Mouse (Mus musculus): ENCODE results near the gene Gm11639.
A peak's percentile ranks its signal among the peaks of the same experiment; 100 is the strongest.
"Not testable (repeated sequence)": the region's sequence is repeated elsewhere in the genome, so short reads cannot be mapped to it uniquely, and the experiment has no call there.

Gene Gm11639

DNA sequence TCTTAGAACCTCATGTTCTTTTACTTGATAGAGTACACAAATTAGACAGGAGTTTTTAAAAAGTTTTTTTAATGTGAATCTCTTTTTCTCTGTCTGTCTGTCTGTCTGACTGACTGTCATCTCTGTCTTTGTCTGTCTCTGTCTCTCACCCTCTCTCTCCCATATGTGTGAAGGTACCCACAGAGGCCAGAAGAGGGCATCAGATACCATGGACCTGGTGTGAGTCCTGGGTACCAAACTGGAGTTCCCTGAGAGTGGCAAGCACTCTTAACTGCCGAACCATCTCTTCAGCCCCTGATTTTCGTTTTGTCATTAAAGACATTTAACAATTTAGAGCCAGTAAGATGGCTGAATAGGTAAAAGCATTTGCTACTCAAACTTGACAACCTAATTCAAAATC, 21.6 kb downstream of the Gm11639 start:
- DNase-seq = no peak

DNA sequence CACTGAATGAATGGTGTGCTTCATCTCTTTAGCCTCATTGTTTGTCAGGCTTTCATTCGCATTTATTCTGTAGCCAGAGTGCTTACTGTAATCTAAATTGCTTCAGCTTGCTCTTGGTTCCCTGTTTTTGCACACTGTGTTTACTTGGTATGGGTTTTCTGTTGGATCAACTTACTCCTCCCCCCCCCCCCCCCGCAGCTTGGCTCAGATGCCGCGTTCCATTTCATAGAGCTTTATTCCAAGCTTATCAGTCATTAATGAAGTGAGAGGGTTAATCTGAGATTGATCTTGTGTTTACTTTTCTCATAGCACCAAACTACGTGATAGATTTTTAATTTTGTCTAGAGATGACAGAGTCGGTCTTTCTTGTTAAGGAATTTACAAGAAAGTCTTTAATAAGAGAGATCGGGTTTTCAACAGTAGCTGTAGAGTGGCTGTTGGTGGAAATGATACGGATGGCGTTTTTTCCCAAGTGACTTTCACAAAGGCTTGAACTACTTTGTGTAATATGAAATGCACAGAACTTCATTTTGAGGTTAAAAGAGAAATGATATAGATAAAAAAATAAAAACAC, 59.6 kb downstream of the Gm11639 start:
- DNase-seq = no peak

DNA sequence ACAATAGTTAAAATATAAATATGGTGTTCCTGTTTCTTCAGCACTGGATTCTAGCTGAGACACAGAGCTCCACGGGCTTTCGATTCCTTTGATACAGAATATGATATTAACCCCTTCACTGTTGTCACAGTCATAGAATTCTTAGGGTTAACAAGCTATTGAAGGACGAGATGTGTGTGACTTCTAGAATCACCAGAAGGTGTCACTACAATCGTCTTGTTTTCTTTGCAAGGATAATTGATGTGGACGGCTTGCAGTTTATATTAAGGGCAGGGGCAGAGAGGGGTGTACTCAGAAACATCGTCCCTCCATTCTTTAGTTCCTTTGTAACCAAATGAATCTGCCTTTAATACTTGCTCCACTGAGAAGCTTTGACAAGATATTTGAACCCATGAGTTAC, 80.3 kb downstream of the Gm11639 start:
- no peak for DNase-seq

DNA sequence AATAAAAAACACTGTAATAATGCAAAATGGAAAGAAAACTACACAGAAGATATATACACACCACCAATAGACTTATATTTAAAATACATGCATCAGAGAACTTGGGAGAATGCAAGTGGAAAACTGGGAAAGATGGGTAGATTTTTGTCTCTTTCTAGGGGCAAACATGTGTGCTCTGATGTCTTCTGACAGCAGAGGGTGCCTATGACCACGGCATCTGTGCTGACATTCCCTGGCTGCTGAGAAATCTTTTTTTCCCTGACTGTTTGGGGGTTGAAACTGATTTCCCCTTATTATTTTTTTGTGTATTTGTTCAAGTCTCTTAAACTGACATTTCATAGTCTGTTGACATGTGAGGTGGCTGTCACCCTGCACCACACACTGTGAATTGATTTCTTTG, 81.6 kb downstream of the Gm11639 start:
- DNase-seq = no peak

DNA sequence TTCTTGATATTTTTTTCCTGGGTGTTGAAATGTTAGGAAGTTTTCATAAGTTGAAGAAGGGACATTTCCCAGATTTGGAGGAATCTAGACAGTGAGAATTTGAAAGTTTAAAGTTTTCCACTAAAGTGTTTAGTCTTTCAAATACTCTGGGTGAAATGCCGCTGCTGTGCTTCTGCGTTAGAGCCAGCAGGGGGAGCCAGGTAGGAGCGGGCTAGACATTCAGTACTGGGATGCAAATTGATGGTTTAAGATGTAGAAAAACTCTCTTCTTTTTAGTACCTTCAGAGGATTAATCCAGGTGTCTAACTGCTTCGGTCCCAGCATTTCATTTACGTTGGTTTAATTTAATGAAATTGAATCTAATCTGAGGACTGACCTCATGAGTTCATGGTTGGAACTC, 82.6 kb downstream of the Gm11639 start:
- DNase-seq = peak; percentile 3

DNA sequence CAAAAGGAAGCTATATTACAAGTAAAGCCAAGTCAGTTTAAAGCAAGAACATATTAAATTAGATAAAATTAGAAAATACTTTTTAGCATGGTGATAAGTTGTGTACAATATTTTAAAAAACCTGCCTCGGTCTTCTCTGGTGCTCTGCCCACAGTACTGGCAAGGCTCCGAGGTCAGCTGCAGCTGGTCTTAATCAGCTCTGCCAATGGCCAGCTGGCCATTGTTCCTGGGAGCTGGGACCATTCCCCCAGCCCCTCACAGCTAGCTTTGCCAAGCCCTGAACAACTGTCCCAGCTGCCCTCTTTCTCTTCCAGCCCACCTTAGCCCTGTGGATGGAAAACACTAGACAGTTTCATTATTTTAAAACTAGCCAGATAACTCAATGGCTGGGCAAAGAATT, 93.3 kb downstream of the Gm11639 start:
- DNase-seq = no peak

DNA sequence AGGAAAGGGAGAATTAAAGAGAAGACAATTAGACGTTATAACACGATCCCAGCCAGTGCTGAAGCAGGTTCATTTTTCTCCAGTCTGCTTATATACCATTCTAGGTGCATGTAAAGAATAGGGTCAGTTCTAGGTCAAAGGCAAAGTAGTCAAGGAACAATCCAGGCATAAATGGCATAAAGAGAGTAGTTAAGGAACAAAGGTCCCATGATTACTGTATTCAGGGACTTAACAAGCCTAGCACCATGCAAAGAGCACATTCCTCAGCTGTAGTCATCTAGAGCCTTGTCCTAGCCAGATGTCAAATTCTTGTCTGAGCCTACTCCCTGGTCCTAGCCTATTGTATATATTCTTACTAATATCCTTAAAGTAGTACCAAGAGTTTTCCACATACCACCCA, 259.2 kb downstream of the Gm11639 start:
- no peak for DNase-seq

DNA sequence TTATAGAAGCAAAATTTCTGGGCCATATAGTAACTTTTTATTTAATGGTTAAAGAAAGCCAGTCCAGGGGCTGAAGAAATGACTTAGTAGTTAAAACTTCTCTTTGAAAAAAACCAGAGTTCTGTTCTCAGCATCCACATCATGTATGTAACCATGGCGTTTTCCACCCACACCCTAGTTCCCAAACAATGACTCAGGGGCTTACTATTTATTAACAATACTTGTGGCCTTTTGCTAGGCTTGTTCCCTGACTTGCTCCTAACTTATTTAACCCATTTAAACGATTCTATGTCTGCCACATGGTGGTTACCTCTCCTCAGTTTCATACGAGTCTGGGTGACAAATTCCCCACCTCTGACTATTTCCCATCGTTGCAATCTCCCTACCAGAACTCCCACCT, 266.8 kb downstream of the Gm11639 start:
- DNase-seq = no peak

DNA sequence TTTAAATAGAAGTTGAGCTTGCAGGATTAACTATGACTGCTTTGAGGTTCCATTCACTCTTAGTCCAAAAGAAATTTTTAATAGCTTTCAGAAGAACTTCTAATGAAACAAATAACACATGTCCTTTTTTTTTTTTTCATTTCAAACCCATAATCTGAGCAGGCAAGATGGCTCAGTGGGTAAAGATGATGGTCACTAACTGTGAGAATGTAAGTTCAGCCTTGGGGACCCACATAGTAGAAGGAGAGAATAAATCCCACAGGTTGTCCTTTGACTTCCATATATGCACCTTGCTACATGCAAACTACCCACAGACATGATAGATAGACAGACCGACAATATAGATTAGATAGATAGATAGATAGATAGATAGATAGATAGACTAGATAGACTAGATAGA, 282.4 kb downstream of the Gm11639 start:
- no peak for DNase-seq

DNA sequence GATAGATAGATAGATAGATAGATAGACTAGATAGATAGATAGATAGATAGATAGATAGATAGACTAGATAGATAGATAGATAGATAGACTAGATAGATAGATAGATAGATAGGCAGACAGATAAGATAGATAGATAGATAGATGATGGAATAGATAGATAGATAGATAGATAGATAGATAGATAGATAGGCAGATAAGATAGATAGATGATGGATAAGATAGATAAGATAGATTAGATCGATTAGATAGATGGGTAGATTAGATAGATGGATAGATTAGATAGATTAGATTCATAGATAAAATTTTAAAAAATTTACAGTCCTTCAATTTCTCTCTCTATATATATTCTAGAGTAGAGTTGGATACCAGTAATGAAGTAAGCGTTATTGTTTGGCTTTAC, 282.9 kb downstream of the Gm11639 start:
- DNase-seq = no peak

DNA sequence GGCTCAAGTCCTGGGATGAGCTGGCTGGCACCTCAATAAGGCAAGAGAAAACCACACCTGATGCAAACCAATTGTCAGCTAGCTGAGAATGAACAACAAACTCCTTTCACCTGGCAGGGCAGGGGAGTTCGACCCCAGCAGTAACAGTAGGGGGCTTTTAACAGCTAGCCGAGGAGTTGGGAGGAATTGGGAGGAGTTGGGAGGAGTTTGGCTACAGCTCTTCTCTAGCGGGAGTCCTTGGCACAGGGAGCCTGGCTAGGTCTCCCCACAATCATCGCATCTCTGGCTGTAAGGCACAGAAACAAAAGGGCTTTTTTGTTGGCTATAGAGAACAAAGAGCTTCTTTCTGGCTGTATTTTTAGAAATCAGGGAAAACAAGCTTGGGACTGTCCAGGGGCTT, 285.8 kb downstream of the Gm11639 start:
- no peak for DNase-seq

DNA sequence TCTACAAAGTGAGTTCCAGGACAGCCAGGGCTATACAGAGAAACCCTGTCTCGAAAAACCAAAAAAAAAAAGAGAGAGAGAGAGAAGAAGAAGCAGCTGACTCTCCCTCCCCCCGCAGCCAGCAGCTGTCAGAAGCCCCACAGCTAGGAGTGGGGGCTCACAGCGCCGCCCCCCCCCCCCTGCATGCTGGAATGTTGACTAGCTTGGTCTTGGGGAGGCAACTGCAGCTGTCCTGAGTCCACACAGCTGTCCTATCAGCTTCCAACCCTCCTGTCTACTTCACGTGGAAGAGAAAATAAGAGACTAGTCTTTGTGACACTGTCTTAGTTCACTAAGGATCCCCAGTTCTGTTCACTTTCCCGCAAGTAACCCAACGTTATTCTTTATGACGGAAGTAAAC, 287.0 kb downstream of the Gm11639 start:
- DNase-seq = no peak

DNA sequence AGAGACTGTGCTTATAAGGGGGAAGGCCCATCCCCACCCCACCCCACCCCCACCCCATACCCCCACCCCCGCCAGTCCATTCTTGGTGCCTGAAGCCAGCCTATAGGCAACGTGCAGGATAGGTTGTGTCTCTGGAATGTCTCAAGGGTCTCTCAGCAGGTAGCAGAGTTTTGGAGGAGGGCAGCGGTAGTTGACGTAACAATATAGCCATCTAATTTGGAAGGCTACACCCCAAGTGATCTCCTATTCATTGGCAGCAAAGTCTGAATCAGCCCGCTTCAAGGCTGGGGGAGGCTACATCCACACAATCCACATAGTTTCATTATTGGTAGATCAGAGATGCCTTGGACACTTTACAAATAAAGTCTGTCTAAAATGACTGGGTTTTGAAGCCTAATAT, 292.5 kb downstream of the Gm11639 start:
- no peak for DNase-seq

DNA sequence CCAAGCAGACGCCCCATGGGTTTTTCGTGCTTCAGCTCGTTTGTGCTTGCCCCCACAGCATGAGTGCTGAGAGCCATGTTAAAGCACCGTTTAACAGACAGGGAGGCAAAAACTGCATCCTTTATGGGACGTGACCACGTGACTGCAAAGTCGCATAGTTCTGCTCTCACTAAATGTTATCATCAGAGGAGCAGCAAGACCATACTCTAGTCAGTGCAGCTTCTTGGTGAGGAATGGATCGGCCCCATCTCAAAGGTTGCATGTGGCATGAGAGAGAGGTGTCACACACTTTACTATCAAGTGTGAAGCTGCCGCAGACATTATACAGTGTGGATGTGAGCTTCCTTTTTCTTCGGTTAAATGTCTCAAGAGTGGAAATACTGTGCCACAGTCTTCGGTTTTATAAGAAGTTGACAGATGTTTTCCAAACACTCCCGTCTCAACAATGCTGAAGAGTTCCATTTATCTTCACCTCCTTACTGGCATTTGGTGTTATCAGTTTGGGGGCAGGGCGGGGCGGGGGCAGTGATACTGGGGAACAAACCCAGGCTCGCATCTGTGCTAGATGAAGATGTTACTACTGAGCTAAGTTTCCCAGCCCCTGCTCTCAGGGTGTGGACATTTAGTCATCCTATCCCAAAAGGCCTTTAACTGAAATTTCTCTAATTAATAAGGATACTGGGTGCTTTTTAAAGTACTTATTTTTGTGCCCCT, 296.0 kb downstream of the Gm11639 start:
- no peak for DNase-seq

DNA sequence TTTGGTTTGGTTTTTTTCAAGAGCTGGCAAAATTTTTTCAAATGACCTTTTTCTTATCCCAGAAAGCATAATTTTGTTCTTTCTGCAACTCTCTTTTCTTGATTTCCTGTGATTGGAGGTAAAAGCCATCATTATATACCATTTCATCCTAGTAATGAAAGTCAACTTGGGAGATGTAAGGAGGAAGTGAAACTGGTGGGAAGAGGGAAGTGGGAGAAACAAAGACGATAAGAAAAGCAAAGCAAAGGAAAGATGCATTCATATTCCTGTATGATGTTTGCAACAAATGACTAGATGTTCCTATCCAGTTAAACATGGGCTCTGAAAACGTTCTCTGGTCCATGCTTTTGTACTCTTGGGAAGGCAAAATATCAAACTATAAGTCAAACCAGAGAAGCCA, 323.7 kb downstream of the Gm11639 start:
- DNase-seq = no peak

DNA sequence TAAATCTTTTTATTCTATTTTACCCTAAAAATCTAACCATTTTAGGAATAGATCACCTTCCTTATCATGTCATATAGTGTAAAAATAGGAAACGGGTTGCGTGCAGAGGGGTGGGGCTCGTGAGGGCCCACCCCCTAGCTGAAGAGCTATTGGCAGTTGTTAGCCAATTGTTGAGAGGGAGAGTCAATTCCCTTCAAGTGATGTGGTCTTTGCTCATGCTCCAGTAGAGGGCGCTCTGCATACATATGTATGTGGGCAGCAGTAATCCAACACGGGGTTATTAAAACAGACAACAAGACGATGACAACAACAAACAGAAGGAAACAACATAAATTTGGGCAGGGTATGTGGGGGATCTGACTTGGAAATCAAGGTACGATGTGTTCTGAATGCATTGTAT, 335.6 kb downstream of the Gm11639 start:
- DNase-seq = peak; percentile 10

DNA sequence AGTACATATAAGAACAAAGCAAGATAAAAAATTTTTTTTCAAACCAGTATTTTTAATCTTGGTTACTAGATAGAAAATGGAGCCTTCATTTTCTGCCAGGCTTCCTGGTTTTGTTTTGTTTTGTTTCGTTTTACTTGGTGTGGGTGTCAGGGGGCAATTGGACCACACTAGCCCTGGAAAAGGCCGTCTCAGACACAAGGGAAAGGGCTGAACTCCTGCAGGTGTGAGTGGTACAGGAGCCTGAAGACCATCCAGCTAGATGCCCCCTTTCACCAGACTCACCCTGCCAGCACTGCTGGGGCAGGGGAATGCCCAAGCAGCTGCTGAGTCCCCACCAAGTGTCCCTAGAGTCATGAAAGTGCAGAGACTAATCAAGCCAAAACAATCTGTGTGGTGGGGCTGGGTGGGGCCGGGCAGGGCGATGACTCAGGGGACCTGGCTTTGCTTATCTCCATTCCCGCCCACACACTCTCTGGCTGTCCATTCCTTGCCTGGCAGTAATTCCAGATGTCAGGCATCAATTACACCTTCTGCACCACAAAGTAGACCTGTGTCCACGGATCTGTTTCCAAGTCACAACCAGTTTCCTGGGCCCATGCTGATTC, 343.3 kb downstream of the Gm11639 start:
- DNase-seq = no peak

DNA sequence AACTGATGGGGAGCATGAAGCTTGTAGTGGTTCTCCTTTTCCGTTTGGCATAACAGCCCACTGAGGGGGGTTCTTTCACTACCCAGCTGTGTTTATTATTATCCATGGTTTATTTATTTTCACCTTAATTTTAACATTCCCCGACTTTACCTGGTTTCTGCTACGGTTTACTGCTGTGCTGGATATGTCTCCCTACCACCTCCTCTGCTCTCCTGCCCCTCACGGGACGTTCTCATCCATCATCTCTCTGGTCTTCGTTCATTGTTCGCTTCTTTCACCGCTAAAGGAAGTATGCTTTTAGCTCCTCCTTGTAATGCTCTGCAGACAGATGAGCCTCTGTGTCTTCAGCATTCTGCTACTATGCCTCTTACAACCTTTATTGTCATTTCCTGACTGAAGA, 344.0 kb downstream of the Gm11639 start:
- no peak for DNase-seq

DNA sequence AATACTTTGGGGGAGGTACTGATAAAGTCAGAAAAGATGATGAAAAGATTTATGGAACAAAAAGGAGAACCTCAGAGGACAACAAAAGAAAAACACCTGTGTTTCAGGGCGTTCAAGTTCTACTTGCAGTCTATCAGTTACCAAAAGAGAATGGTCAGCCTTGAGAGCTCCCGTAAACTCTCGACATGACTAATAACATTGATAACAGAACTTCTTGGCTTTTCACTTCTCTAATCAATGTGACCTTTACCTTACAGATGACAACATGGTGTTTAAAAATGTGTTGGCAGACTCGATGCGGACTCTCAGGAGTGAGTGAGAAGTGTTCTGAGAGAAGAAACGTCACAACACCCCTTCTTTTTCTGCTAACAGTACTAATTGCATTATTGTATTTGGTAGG, 344.7 kb downstream of the Gm11639 start:
- no peak for DNase-seq

DNA sequence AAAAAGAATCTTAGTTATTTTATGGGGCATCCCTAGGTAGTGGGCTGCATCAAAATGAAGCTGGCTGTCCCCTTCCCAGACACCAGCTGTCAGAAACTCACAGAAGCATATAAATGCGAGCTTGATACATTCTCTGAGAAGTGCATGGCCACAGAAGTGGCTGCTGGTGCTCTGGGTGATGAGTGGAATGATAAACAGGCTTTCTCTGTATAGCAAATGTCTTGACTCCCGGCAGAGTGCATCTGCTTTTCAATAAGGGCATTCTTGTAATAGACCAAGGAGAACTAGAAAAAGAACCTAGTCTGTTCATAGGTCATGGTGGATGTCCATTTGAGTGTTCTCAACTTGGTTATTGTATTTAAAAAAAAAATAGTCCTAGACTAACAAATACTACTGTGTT, 345.6 kb downstream of the Gm11639 start:
- DNase-seq = peak; percentile 2

DNA sequence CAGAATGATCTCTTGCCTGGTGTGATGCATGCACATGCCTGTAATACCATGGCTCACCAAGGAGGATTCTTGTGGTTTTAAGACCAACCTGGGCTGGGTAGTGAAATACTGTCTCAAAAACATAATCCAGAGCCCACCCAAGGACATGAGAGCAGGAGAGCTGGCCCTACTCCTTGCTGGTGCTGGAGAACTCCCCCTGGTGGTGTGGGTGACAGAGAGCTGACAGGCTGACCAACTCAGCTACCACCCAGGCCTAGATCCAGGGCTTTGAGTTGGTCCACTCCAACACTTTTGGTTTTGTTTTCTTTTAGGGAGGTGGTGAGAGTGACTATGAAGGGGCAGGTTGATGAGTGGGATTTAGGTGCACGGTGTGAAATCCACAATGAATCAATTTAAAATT, 349.6 kb downstream of the Gm11639 start:
- no peak for DNase-seq

DNA sequence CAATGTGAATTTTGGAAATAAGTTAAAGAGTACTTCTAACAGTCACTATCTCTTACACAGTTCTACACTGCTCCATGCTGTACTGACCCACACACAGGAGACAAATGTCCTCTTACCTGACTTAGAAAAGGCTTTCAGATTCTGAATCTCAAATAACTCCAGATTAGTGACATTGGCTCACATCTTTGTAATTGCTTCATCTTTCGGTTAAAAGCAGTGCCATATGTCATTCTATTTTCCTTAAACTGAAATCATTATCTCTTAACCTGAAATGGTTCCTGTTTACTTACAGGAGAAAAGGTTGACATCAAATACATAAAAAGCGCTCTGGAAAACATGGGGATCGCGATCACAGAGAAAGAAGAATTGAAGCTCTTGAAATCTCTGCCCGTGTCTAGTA, 377.8 kb downstream of the Gm11639 start, which contains the start of gene Efcab3:
Gene Efcab3, plus strand, starts transcription at position 301 of the 400 bp plus-strand sequence.
- no peak for DNase-seq

DNA sequence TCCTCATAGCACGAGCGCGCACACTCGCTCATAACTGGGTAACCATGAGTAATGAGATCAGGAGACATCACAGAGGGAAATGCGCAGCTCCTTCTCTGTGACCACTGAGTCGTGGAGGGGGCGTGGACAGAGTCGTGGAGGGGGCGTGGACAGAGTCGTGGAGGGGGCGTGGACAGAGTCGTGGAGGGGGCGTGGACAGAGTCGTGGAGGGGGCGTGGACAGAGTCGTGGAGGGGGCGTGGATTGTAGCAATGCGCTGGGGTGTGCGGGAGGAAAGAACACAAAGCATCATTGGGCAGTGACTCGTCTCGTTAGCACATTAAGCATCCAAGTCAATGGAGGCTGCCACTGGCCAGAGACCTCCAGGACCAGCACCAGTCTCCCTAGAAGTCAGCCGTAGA, 426.9 kb downstream of the Gm11639 start:
- not testable (repeated sequence) for DNase-seq

DNA sequence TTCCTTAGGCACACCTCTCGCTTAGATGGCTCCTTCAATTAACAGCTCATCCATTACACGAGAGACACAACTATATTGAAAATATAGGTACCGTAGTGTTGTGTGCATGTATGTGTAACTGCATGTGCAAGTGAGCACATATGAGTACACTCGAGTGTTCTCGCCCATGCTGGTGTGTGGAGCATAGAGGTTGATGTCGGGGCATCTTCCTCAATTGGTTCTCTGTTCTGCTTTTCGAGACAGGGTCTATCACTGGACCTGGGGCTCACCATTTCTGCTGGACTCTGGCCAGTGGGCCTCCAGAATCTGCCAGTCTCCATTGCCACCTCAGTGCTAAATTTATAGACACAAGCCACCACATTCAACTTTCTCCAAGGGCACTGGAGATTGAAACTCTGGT, 432.3 kb downstream of the Gm11639 start:
- DNase-seq = no peak
